Mouse (Mus musculus): ENCODE data around the gene Cnot6l. TPM values are rescaled to one million over a fixed set of nuclear protein-coding genes. Genes with fewer than 3 reads are reported as not detected.

Gene Cnot6l
- polyA plus RNA-seq, 1 experiment: 0.02 TPM

DNA sequence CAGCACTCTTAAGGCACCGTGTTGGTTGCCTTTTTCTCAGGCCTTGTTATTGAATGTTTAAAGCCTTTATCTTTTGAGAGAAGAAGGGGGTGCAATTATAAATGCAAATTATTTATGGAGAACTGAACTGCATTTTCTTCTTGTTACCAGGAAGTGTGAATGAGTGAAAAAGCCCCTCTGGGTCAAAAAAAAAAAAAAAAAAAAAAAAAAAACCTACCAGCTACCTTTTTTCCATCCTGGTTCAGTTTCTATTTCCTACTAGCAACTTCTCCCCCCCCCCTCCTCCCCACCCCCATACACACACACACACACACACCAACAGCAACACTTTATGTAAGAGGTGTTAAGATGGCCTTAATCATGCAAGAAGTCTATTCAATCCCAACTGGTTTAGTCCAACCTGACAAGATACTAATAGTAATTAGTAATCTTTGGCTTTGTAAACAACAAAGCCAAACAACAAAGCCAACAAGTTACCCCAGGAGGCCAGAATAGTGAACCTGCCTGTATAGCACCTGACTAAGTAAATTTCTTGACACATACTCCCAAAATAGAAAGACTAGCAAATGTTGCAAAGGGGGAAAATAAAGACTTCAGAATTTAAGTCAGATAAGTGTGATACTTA is 463 bp downstream of the Cnot6l start:
- H3K36me3 ChIP-seq (ENCODE audit: control insufficient read depth): no peaks in the 10 kb centered on the region
- H3K4me3 ChIP-seq (replicated peaks): peak overlapping the region; percentile 95
- peaks cover 4% of the 10 kb centered on the region for H3K9me3 ChIP-seq (ENCODE audit: control insufficient read depth, low read length)
- H3K4me1 ChIP-seq (ENCODE audit: control insufficient read depth): peaks cover 33% of the 10 kb centered on the region
- TF ChIP-seq TAL1 (IDR thresholded peaks at IDR 0.05; ENCODE audit: low read length) (no peak), GATA1 (IDR thresholded peaks at IDR 0.05; ENCODE audit: low read length) (no peak)
- H3K27me3 ChIP-seq (ENCODE audit: control insufficient read depth): no peaks in the 10 kb centered on the region

DNA sequence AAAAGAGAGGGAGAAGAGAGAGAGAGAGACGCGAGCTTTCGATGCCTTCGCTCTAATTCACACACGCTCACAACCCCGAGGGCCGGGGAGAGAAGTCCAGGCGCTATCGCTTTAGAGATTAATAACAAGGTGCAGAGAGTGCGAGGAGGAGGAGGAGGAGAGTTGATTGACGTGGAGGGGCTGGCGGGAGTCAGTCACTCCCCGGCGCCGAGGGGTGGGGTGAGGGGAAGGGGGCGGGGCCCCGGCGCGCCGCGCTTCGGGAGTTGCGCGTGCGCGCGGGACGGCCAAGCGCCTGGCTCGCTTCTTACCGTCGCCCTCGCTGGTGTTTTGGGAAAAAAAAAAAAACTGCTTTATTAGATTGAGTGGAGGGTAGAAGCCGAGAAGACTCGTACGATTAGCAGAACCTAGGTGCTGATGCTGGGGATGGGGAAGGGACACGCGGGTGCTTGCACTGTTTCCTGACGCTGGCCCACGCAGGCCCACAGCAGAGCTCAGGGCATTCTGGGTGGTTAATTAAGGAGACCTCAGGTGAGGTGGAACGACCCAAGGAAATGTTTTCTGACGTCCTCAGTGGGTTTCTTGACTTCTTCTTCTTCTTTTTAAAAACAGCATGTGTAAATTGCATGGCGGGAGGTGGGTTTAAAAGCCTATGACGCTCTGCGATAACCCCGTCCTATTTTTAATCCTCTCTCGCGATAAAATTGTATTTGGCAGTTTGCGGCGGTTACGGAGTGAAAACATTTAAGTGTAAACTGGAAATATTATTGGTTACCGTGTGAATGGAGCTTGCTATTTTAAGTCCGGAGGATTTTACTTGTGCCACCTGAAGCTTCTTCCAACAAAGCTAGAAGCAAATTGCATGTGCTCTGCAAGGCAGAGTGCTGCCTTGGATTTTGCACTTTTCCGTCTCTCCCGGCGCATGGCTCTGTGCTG is 1.3 kb downstream of the Cnot6l start:
- peak overlapping the region; percentile 95 for H3K4me3 ChIP-seq (replicated peaks)
- peaks cover 33% of the 10 kb centered on the region for H3K4me1 ChIP-seq (ENCODE audit: control insufficient read depth)
- H3K9me3 ChIP-seq (ENCODE audit: control insufficient read depth, low read length): peaks cover 4% of the 10 kb centered on the region
- H3K36me3 ChIP-seq (ENCODE audit: control insufficient read depth): no peaks in the 10 kb centered on the region
- TF ChIP-seq TAL1 (IDR thresholded peaks at IDR 0.05; ENCODE audit: low read length) (no peak), GATA1 (IDR thresholded peaks at IDR 0.05; ENCODE audit: low read length) (no peak)
- H3K27me3 ChIP-seq (ENCODE audit: control insufficient read depth): no peaks in the 10 kb centered on the region

DNA sequence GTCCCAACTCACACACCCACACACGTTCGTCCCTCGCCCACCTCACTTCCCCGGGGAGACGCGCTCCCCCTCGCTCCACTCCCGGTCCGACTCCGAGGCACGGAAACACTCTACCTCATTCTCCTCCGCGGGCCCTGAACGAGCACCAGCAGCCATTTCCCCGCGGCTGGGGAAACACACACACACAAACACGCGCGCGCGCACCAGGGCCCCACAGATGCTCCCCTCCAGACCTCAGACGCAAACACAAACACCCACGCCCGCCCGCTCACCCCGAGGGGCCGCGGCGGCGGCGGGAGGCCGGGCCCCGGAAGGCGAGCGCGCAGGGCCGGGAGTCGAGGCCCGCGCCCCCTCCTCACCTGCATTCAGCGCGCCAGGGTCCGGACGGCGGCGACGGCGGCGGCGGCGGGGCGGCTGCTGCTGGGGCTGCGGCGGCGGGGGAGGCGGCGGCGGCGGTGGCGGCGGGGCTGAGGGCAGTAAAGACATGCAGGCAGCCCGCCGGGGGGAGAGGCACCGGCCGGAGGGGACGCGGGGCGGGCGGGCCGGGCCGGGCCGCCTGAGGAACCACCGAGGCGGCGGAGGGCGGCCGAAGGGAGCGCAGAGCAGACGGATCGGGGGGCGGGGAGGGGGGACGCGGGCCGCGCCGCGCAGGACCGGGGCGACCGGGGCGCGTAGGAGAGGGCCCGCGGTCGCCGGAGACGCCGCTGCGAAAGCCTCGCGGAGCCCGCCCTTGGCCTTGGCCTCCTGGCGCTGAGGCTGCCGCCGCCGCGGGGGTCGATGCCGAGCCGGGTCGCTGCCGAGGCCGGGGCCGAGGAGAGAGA is 2.2 kb downstream of the Cnot6l start:
- H3K4me1 ChIP-seq (ENCODE audit: control insufficient read depth): peaks cover 33% of the 10 kb centered on the region
- no peaks in the 10 kb centered on the region for H3K36me3 ChIP-seq (ENCODE audit: control insufficient read depth)
- peaks cover 3% of the 10 kb centered on the region for H3K9me3 ChIP-seq (ENCODE audit: control insufficient read depth, low read length)
- no peak for TF ChIP-seq GATA1 (IDR thresholded peaks at IDR 0.05; ENCODE audit: low read length)
- TF ChIP-seq TAL1 (IDR thresholded peaks at IDR 0.05; ENCODE audit: low read length): no peak
- H3K4me3 ChIP-seq (replicated peaks): peak overlapping the region; percentile 95
- H3K27me3 ChIP-seq (ENCODE audit: control insufficient read depth): no peaks in the 10 kb centered on the region

DNA sequence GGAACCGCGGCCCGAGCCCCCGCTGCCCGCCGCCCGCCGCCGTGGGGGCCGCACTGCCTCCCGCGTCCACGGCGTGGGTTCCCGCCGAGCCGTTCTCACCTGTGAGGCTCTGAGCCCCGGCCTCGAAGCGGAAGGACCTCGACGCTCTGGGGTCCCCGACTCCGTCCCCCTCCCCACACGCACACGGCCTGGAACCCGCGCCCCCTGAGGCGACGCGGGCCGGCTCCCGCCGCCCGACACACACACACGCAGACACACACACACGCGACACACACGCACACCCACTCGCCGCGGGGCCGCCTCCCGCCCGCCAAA is 2.8 kb downstream of the Cnot6l start:
- TF ChIP-seq GATA1 (IDR thresholded peaks at IDR 0.05; ENCODE audit: low read length): no peak
- TF ChIP-seq TAL1 (IDR thresholded peaks at IDR 0.05; ENCODE audit: low read length): no peak
- no peaks in the 10 kb centered on the region for H3K9me3 ChIP-seq (ENCODE audit: control insufficient read depth, low read length)
- H3K27me3 ChIP-seq (ENCODE audit: control insufficient read depth): no peaks in the 10 kb centered on the region
- peak overlapping the region; percentile 95 for H3K4me3 ChIP-seq (replicated peaks)
- peaks cover 33% of the 10 kb centered on the region for H3K4me1 ChIP-seq (ENCODE audit: control insufficient read depth)
- no peaks in the 10 kb centered on the region for H3K36me3 ChIP-seq (ENCODE audit: control insufficient read depth)

DNA sequence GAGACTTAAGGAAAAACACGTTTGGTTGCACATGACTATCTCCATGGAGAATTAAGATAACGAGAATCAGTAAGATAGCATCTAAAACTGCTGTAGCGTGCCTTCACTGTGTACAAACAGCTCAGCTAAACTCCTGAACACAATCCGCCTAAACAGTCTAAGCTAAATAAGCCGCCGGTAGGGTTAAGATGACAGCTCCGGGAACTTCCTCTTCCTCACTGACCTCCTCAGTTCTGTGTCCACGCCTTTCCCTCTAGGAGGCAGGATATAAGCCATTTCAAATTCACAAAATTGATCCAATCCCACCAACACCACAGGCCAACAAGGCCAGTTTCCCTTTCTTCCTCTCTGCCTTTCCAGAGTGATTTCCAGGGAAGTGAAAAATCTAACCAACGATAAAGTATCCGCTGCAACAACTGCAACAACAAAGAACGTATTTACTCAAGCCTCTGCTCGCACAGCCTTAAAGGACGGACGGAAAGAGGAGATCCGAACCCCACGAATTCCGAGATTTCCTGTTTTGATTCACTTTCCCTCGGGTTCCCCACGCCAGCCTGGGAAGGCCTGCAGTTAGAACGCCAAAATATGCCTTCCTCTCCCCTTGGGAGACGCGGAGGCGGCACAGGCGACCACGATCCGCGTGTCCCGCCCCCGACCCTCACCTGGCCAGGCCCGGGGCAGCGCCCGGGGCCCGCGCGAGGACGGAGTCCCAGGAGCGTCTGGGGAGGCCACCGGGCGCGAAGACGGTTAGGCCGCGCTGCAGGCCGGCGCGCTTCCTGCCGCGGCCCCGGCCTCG is 3.3 kb downstream of the Cnot6l start:
- Histone ChIP-seq H3K4me1 (ENCODE audit: control insufficient read depth) (peaks cover 33% of the 10 kb centered on the region), H3K27me3 (ENCODE audit: control insufficient read depth) (no peaks in the 10 kb centered on the region), H3K4me3 (replicated peaks) (peak overlapping the region; percentile 95), H3K9me3 (ENCODE audit: control insufficient read depth, low read length) (no peaks in the 10 kb centered on the region), H3K36me3 (ENCODE audit: control insufficient read depth) (no peaks in the 10 kb centered on the region)
- no peak for TF ChIP-seq TAL1 (IDR thresholded peaks at IDR 0.05; ENCODE audit: low read length)

DNA sequence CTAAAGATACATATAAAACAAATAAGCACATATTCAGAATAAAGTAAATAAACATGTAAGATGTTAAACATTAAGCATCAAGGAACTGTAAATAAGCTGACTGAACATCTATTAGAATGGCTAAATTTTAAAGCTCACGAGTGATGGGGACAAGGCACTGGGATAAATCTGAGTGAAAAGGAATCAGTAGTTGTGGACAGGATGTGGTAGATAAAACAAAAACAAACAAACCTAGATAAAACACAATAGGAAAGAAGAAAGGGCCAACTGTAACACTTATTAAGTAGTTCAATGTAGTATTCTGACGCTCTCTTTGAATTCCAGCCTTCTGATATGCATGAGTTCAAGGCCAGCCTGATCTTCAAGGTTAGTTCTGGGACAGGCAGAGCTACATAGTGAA is 21.6 kb downstream of the Cnot6l start:
- TF ChIP-seq GATA1 (IDR thresholded peaks at IDR 0.05; ENCODE audit: low read length) (no peak), TAL1 (IDR thresholded peaks at IDR 0.05; ENCODE audit: low read length) (no peak)
- H3K27me3 ChIP-seq (ENCODE audit: control insufficient read depth): no peaks in the 10 kb centered on the region
- H3K4me3 ChIP-seq (replicated peaks): no peak overlapping the region
- 0 out of 2 replicates have a peak, but pooled peaks cover 1% of the 10 kb centered on the region for H3K4me1 ChIP-seq (ENCODE audit: control insufficient read depth)
- H3K9me3 ChIP-seq (ENCODE audit: control insufficient read depth, low read length): no peaks in the 10 kb centered on the region
- H3K36me3 ChIP-seq (ENCODE audit: control insufficient read depth): no peaks in the 10 kb centered on the region

DNA sequence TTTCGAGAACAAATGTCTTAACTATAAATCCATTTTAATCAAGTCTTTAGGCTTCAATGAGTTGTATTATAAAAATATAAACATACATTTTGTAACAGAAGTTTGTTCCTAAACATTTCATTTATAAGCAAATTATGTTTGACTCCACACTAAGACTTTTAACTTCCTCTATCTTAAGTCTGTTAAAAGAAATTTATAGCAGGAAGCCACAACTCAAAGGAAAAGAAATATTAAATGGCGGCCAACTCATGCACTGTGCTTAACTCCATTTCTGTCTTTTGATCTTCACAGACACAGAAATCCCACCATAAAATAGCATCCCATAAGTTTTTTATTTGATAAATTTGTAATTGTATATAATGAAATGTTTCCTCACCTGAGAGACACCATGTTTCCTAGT is 33.3 kb downstream of the Cnot6l start:
- H3K4me3 ChIP-seq (replicated peaks): no peak overlapping the region
- TF ChIP-seq GATA1 (IDR thresholded peaks at IDR 0.05; ENCODE audit: low read length) (no peak), TAL1 (IDR thresholded peaks at IDR 0.05; ENCODE audit: low read length) (no peak)
- H3K9me3 ChIP-seq (ENCODE audit: control insufficient read depth, low read length): no peaks in the 10 kb centered on the region
- no peaks in the 10 kb centered on the region for H3K4me1 ChIP-seq (ENCODE audit: control insufficient read depth)
- no peaks in the 10 kb centered on the region for H3K36me3 ChIP-seq (ENCODE audit: control insufficient read depth)
- no peaks in the 10 kb centered on the region for H3K27me3 ChIP-seq (ENCODE audit: control insufficient read depth)

DNA sequence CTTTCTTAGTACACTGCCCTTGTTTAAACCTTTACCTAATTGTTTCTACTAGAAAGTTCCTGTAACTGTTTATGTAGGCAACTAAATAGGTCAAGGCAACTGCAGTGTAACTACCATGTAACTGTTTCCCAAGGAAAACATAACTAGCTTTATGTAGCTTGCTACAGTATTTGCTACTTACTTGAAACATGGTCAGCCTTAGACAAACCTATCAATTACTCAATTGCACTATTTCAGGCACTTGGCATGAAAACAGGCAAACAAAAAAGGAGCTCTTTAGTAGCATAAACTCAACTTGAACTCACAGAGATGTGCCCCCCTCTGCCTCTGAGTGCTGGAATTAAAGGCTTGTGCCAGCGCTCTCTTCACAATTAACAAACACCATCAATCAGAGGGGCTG is 37.1 kb downstream of the Cnot6l start:
- TF ChIP-seq GATA1 (IDR thresholded peaks at IDR 0.05; ENCODE audit: low read length) (no peak), TAL1 (IDR thresholded peaks at IDR 0.05; ENCODE audit: low read length) (no peak)
- no peaks in the 10 kb centered on the region for H3K27me3 ChIP-seq (ENCODE audit: control insufficient read depth)

More for the DNA sequence above, 37.1 kb downstream of the Cnot6l start:
- H3K9me3 ChIP-seq (ENCODE audit: control insufficient read depth, low read length): no peaks in the 10 kb centered on the region
- no peak overlapping the region for H3K4me3 ChIP-seq (replicated peaks)
- H3K4me1 ChIP-seq (ENCODE audit: control insufficient read depth): no peaks in the 10 kb centered on the region
- H3K36me3 ChIP-seq (ENCODE audit: control insufficient read depth): no peaks in the 10 kb centered on the region
